Mouse (Mus musculus): ENCODE measurements around the gene Spic. TPM values are rescaled to one million over a fixed set of nuclear protein-coding genes. Genes with fewer than 3 reads are reported as not detected.

Spic gene
- total and polyA plus RNA-seq, 2 experiments = 0.37 to 2.6 TPM

- peak; percentile 39 for DNase-seq (ENCODE audit: extremely low read depth, low read depth, low spot score)
- TF ChIP-seq CTCF (IDR thresholded peaks at IDR 0.05; ENCODE audit: low read depth, low read length) (no peak), POLR2A (IDR thresholded peaks at IDR 0.05; ENCODE audit: extremely low read depth, insufficient read depth, low read length) (no peak)
- Histone ChIP-seq H3K4me1 (ENCODE audit: control insufficient read depth, insufficient read depth, low read length) (peaks cover 1% of the 10 kb centered on the region), H3K27me3 (ENCODE audit: control insufficient read depth, insufficient read depth, low read length) (no peaks in the 10 kb centered on the region), H3K36me3 (ENCODE audit: control insufficient read depth, insufficient read depth, low read length) (no peaks in the 10 kb centered on the region), H3K27ac (replicated peaks; ENCODE audit: insufficient read depth, low read depth, low read length) (no peak overlapping the region), H3K9ac (ENCODE audit: low read depth, low read length) (no peak overlapping the region), H3K79me2 (ENCODE audit: control insufficient read depth, insufficient read depth, low read length) (peaks cover 4% of the 10 kb centered on the region; the same call in 1 of the 2 replicates), H3K4me3 (ENCODE audit: insufficient read depth, low read depth, low read length) (no peak overlapping the region)
- 76% methylated on average over 1 of the region's 1 CpGs for WGBS
These were observed 42.3 kb upstream of the Spic start for GRCm38 (mm10) chr10:88727128-88727527.

- DNase-seq (ENCODE audit: extremely low read depth, low read depth, low spot score) = peak; percentile 46
These were observed 40.5 kb upstream of the Spic start for GRCm38 (mm10) chr10:88725343-88725742.

GRCm38 (mm10) chr10:88719618-88720017, 34.8 kb upstream of the Spic start:
- DNase-seq (ENCODE audit: extremely low read depth, low read depth, low spot score) = peak; percentile 59
- Histone ChIP-seq H3K36me3 (ENCODE audit: control insufficient read depth, insufficient read depth, low read length) (no peaks in the 10 kb centered on the region), H3K4me3 (ENCODE audit: insufficient read depth, low read depth, low read length) (no peak overlapping the region), H3K79me2 (ENCODE audit: control insufficient read depth, insufficient read depth, low read length) (no peaks in the 10 kb centered on the region), H3K27ac (replicated peaks; ENCODE audit: insufficient read depth, low read depth, low read length) (no peak overlapping the region), H3K9ac (ENCODE audit: low read depth, low read length) (no peak overlapping the region), H3K27me3 (ENCODE audit: control insufficient read depth, insufficient read depth, low read length) (no peaks in the 10 kb centered on the region), H3K4me1 (ENCODE audit: control insufficient read depth, insufficient read depth, low read length) (peaks cover 5% of the 10 kb centered on the region; the same call in 1 of the 2 replicates)
- TF ChIP-seq CTCF (IDR thresholded peaks at IDR 0.05; ENCODE audit: low read depth, low read length) (no peak), POLR2A (IDR thresholded peaks at IDR 0.05; ENCODE audit: extremely low read depth, insufficient read depth, low read length) (no peak)
- 11% methylated on average over 1 of the region's 1 CpGs for WGBS

More at GRCm38 (mm10) chr10:88725343-88725742, 40.5 kb upstream of the Spic start:
- H3K4me3 ChIP-seq (ENCODE audit: insufficient read depth, low read depth, low read length) = no peak overlapping the region
- H3K27ac ChIP-seq (replicated peaks; ENCODE audit: insufficient read depth, low read depth, low read length) = no peak overlapping the region
- H3K4me1 ChIP-seq (ENCODE audit: control insufficient read depth, insufficient read depth, low read length) = no peaks in the 10 kb centered on the region
- H3K27me3 ChIP-seq (ENCODE audit: control insufficient read depth, insufficient read depth, low read length) = no peaks in the 10 kb centered on the region
- WGBS = 33% methylated on average over 2 of the region's 2 CpGs
- TF ChIP-seq POLR2A (IDR thresholded peaks at IDR 0.05; ENCODE audit: extremely low read depth, insufficient read depth, low read length) = no peak
- TF ChIP-seq CTCF (IDR thresholded peaks at IDR 0.05; ENCODE audit: low read depth, low read length) = peak; percentile 46
- no peak overlapping the region for H3K9ac ChIP-seq (ENCODE audit: low read depth, low read length)
- H3K36me3 ChIP-seq (ENCODE audit: control insufficient read depth, insufficient read depth, low read length) = no peaks in the 10 kb centered on the region
- no peaks in the 10 kb centered on the region for H3K79me2 ChIP-seq (ENCODE audit: control insufficient read depth, insufficient read depth, low read length)

- H3K36me3 ChIP-seq (ENCODE audit: control insufficient read depth, insufficient read depth, low read length) = no peaks in the 10 kb centered on the region
- H3K27ac ChIP-seq (replicated peaks; ENCODE audit: insufficient read depth, low read depth, low read length) = no peak overlapping the region
- H3K4me3 ChIP-seq (ENCODE audit: insufficient read depth, low read depth, low read length) = no peak overlapping the region
- H3K9ac ChIP-seq (ENCODE audit: low read depth, low read length) = no peak overlapping the region
- H3K79me2 ChIP-seq (ENCODE audit: control insufficient read depth, insufficient read depth, low read length) = no peaks in the 10 kb centered on the region
- DNase-seq (ENCODE audit: extremely low read depth, low read depth, low spot score) = no peak
- WGBS = 58% methylated on average over 2 of the region's 2 CpGs
- no peaks in the 10 kb centered on the region for H3K27me3 ChIP-seq (ENCODE audit: control insufficient read depth, insufficient read depth, low read length)
- H3K4me1 ChIP-seq (ENCODE audit: control insufficient read depth, insufficient read depth, low read length) = peaks cover 5% of the 10 kb centered on the region; the same call in 1 of the 2 replicates
- TF ChIP-seq POLR2A (IDR thresholded peaks at IDR 0.05; ENCODE audit: extremely low read depth, insufficient read depth, low read length) (no peak), CTCF (IDR thresholded peaks at IDR 0.05; ENCODE audit: low read depth, low read length) (no peak)
These were observed 32.9 kb upstream of the Spic start for GRCm38 (mm10) chr10:88717756-88718025.

- no peak for DNase-seq (ENCODE audit: extremely low read depth, low read depth, low spot score)
- Histone ChIP-seq H3K9ac (ENCODE audit: low read depth, low read length) (no peak overlapping the region), H3K27ac (replicated peaks; ENCODE audit: insufficient read depth, low read depth, low read length) (no peak overlapping the region), H3K4me3 (ENCODE audit: insufficient read depth, low read depth, low read length) (no peak overlapping the region), H3K4me1 (ENCODE audit: control insufficient read depth, insufficient read depth, low read length) (peaks cover 5% of the 10 kb centered on the region; the same call in 1 of the 2 replicates), H3K36me3 (ENCODE audit: control insufficient read depth, insufficient read depth, low read length) (no peaks in the 10 kb centered on the region), H3K79me2 (ENCODE audit: control insufficient read depth, insufficient read depth, low read length) (no peaks in the 10 kb centered on the region), H3K27me3 (ENCODE audit: control insufficient read depth, insufficient read depth, low read length) (no peaks in the 10 kb centered on the region)
- TF ChIP-seq CTCF (IDR thresholded peaks at IDR 0.05; ENCODE audit: low read depth, low read length) = no peak
- no peak for TF ChIP-seq POLR2A (IDR thresholded peaks at IDR 0.05; ENCODE audit: extremely low read depth, insufficient read depth, low read length)
- WGBS = 64% methylated on average over 13 of the region's 13 CpGs
These were observed 32.4 kb upstream of the Spic start for GRCm38 (mm10) chr10:88716986-88717755.

- Histone ChIP-seq H3K79me2 (ENCODE audit: control insufficient read depth, insufficient read depth, low read length) (no peaks in the 10 kb centered on the region), H3K36me3 (ENCODE audit: control insufficient read depth, insufficient read depth, low read length) (no peaks in the 10 kb centered on the region), H3K9ac (ENCODE audit: low read depth, low read length) (no peak overlapping the region), H3K27me3 (ENCODE audit: control insufficient read depth, insufficient read depth, low read length) (no peaks in the 10 kb centered on the region), H3K4me1 (ENCODE audit: control insufficient read depth, insufficient read depth, low read length) (peaks cover 5% of the 10 kb centered on the region; the same call in 1 of the 2 replicates), H3K27ac (replicated peaks; ENCODE audit: insufficient read depth, low read depth, low read length) (no peak overlapping the region), H3K4me3 (ENCODE audit: insufficient read depth, low read depth, low read length) (no peak overlapping the region)
- TF ChIP-seq POLR2A (IDR thresholded peaks at IDR 0.05; ENCODE audit: extremely low read depth, insufficient read depth, low read length) = no peak
- no peak for TF ChIP-seq CTCF (IDR thresholded peaks at IDR 0.05; ENCODE audit: low read depth, low read length)
- DNase-seq (ENCODE audit: extremely low read depth, low read depth, low spot score) = no peak
- 86% methylated on average over 6 of the region's 6 CpGs for WGBS
These were observed 30.8 kb upstream of the Spic start for GRCm38 (mm10) chr10:88715621-88716020.
